Mouse (Mus musculus) heart, adult 11 months (tissue): ENCODE measurements around the gene Rnase12.

Source experiments
- DNase-seq: peaks from one replicate; pipeline ENCODE4 v3.0.0; 2022

Gene Rnase12

DNA sequence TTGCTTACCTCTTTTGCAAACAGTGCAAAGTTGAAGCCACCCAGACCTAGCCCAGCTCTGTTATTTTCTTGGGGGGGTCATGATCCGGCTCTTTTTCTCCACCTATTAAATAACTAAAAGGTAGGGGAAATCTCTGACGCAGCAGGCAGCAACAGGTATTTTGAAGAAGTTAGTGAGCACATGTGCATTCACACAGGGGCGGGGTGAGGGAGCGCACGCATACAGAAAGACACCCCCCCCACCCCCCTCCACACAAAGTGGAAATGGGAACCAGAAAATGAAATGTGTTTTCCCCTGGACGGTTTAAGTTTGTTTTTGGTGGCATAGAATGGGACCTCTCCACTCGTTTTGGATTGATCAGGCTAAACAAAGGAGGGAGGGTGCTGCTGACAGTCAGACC lies 26.3 kb upstream of the Rnase12 start:
- no peak for DNase-seq

DNA sequence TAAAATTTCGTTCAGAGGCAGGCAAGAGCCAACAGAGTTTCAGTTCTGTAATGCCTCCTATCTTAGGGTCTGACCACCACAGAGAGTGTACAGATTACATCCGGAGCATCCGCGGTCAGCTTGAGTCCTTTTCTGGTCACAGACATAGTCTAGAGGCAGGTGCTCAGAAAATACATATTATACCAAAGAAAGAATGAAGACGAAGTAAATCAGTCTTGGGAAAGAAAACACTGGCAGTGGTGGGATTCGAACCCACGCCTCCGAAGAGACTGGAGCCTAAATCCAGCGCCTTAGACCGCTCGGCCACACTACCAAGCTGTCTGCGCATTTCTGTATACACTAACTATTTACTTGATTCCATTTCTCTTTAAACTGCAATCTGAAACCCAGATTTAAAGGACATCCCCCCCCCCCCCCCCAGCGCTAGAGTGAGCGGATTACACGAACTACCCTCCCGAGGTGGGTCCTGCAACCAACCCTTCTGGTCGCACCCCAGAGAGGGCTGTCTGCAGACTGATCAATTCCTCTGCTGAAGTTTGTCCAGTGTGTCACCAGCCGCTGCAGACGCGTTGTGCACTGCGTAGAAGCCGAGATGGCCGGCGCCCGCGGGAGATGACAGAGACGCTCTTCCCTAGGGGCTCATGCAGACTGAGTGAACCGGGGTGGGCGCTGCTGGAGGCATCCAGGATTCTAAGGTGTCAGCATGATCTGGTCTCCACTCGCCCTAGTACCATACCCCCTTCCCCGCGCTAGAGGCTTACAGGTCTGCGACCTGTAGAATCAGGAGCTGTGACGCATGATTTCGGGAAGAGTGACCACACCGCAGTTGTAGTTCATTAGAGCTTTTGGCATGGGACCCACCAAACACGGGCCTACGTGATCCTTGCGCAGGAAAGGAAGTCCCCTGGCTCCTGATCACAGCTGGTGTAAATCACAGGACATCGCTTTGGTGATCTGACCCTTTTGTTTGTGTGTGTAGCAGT lies 25.4 kb upstream of the Rnase12 start:
- DNase-seq: peak; percentile 97

DNA sequence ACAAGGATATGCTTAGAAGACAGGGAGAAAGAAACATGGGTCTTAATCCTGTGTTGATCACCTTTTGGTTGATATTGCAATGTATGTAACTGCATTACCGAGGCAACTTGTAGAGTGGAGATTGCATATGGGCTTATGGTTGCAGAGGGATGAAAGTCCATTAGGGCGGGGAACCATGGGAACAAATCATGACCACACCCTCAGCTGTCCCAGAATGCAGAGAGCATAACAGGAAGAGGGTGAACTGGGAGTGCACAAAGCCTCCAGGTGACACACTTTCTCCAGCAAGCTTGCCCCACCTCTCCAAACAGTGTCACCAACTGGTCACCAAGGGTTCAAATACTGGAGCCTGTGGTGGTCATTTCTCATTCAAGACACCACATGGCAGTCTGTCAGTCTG lies 23.6 kb upstream of the Rnase12 start:
- DNase-seq: no peak

DNA sequence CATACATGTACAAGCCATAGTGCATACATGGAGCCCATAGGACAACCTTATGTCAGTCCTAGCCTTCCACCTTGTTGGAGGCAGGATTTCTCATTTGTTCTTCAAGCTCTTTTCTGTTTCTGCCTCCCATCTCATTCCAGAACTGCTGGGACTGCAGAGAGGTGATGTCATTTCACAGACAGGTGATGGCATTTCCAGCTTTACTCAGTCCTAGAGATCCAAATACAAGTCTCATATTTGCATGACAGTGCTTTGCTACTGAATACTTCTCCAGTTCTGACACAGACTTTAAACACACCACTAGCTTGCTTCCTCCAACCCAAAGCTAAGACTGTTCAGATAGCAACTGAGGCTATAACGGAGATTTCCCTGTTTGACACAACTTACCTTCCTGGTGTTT lies 21.7 kb upstream of the Rnase12 start:
- DNase-seq: no peak

DNA sequence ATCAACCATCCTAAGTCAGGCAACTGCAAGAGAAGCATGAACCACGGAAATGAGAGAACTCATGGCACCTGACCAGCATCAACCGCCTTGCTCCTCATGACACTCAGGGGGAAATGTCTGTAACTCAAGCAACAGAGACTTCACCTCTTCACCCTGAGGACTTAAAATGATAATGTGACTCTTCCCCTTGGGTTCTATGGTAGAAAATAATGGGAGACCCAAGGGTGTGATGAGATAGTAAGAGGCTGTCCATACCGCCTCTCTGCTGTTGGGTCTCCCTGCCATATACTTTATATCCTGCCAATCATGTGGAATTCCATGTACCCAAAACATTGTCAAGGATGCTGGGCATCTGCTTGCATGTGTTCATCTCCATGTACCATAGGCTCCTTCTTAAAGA lies 16.9 kb upstream of the Rnase12 start, which contains the start of gene Olfr750:
Gene Olfr750, minus strand, starts transcription at position 101 of the 400 bp plus-strand sequence.
- no peak for DNase-seq

DNA sequence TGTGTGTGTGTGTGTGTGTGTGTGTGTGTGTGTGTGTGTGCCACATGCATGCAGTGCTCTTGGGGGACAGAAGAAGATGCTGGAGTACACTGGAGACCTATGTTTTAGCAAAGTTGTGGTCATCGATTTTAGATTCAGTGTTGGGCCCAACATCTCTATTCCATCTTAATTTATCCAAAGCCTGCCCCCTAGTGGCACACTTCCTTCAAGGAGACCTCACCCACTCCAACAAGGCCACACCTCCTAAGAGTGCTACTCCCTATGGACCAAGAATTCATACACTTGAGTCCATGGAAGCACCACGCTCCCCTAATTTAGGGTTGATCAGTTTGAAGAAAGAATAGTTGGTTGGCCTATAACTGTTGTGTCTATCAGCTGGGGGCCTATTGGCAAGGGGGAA lies 12.2 kb upstream of the Rnase12 start:
- no peak for DNase-seq

DNA sequence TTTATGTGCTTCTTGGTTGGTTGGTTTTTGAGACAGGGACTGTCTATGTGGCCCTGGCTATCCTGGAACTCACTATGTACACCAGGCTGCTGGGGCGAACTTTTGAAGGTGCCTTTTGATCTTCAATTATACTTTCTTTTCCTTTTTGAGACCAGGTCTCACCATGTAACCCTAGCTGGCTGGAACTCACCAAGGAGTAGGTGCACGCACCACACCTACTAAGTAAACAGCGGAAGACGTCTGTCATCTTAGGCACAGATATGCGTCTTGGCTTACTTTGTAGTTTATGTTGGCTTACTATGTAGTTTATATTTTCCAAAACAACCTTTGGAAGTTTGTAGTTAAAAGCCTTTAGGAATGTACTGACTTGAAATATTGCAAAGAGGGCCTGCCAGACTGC lies 11.5 kb upstream of the Rnase12 start:
- peak; percentile 86 for DNase-seq

DNA sequence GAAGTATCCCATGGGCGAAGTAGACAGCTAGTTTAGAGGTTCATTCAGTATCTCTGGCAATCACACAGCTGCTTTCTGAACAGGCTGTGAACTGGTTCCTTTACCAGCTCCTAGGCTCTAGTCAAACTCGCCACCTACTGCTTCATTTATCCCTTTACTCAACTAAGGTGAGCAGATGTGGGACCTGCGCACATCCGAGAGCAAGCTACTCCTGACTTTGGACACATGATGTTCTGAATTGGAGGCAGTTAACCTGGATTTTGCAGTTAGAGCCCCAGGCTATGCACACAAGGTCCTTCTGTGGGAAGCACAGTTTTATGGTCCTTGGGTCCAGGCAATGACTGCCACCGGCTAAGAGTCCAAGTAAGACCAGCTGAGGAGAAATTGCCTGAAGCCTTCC lies 3.3 kb upstream of the Rnase12 start:
- peak; percentile 69 for DNase-seq

DNA sequence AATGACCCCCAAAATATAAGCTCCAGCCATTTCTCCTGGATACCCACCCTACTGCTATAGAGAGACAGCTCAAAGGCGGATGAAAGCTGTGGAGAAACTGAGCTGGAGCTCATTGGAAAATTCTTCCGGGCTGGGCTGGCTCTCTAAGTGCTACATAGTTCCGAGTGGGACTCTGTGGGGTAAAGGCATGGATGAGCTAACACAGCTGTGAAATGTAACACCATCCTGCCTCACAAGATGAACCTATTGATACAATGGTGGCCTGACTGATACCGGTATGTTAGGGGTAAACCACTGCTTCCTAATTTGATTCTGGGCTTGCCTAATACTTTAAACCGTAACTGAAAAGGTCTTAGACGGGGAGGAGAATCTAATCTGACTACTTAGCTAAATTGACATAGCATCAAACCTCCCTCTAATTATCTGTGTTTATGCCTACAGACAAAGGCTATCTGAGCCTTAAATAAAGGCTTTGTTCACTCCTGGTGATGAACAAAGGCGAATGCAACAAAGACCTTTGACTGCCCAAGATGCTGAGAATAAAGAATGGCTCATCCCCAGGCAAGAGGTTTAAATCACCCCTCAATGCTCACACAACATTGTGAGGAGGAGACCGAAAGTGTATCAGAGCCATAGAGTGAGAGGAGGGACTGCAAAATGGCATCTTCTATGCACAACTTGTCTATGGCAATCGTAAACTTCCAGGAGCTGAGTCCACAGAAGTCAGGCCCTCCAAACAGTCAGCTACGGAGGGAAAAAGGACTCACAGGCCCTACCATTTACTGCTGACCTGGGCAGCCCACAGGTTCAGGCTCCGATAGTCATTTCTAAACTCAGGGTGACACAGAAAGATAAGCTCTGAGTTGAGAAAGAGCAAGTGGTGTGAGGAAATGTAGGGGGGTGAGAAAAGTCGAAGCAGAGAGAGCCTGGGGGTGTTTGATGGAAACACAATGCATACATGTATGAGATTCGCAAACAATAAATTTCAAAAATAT lies 2.9 kb downstream of the Rnase12 start:
- DNase-seq: peak; percentile 64

DNA sequence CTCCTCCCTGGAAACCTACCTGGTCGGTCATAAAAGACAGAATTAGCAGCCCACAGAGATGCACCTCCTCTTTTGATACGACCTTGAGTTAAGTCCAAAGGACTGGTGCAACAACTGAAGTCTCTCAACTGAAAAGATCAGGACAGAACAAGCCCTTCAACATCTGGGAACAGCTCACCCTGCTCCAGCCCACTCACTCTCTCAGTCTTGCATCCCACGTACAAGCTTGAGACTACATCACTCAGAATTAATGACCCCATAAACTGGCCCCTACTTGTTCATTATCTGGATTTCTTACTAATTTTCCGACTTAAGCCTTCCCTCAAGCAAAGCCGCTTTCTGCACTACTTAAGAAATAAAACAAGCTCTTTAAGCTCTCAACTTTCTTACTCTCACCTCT lies 4.3 kb downstream of the Rnase12 start:
- no peak for DNase-seq

DNA sequence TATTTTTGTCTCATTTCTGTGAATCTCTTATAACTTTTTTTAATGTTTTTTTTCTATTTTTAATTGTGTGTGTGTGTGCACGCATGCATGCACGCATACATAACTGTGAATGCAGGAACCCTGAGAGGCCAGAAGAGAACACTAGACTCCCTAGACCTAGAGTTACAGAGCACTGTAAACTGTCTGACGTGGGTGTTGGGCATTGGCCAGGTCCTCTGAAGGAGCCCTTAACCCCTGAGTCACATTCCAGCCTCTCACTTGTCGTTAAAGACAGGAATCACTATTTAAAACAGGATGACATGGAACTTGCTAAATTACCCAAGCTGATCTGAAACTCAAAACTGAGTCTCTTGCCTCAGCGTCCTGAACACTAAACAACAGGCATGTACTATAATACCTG lies 5.5 kb downstream of the Rnase12 start:
- DNase-seq: peak; percentile 39

DNA sequence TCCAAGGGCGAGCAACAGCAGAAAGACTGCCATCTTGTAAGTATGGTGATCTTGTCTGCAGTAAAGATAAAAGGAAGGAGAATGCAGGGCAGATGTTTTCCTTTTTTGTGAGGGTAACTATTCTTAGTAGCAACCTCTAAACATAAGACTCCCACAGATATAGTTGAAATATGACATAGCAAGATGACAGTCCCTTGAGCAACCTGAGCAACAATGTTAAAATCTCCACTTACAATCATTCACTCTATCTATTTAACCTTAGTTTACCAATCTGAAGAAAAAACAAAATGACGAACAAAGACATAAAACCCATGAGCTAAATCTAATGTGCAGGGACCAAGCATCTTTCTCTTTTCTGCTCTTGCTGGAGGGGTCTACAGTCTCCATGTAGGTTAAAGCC lies 7.4 kb downstream of the Rnase12 start, which contains the start of gene Rnase11:
Gene Rnase11, minus strand, starts transcription at position 101 of the 400 bp plus-strand sequence.
- DNase-seq: no peak

DNA sequence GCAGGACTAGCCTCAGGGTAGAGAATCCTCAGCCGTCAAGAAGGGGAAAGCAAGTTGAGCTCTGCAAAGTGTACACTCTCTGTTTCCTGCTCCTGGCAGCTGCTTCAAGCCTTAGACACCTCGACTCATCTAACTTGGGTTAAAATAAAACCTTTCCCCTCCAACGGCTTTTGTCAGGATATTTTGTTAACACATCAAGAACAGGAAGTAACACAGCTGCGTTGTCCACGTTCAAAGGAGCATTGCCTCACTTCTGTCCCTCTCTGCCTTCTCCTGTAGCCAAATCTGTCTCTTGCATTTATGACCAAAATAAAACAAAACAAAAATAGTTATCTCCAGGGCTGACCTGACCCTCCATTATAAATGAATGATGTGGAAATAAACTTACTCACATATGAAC lies 9.6 kb downstream of the Rnase12 start:
- DNase-seq: peak; percentile 66

DNA sequence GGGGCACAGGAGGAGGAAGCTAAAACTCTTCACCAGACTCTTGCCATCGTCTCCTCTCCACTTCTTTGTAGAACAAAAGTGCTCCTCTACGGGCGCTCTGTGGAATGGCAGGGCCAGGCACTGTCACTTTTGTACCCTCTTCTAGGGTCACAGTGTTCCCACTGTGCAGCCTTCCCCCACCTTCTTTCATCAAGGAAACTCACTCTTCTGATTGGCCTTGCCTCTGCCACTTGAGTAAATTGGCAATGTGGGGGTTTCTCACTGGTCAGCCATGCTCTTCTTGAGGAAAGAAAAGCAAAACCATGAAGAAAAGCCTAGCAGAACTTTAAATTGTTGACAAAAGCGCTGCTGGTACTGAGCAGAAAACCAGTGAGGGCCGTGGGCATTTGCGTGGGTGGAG lies 15.7 kb downstream of the Rnase12 start, which contains the start of gene Rnase9:
Gene Rnase9, minus strand, starts transcription at position 101 of the 400 bp plus-strand sequence.
- peak; percentile 51 for DNase-seq

DNA sequence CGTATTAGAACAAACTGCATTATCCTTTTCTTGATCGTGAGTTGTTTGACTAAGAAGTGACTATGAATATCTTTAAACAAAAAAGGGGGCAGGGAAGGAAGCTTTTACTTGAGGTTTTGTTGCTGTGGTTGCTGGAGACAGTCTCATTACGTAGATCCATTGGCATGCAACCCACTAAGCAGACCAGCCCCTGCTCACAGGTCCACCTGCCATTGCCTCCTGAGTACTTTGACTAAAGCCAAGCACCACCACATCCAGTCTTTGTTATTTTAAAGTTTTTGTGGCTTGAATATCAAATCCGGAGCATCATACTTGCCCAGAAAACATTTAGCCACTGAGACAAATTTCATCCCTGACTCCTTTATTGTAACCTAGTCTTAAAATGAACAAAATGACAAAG lies 21.2 kb downstream of the Rnase12 start:
- peak; percentile 11 for DNase-seq

DNA sequence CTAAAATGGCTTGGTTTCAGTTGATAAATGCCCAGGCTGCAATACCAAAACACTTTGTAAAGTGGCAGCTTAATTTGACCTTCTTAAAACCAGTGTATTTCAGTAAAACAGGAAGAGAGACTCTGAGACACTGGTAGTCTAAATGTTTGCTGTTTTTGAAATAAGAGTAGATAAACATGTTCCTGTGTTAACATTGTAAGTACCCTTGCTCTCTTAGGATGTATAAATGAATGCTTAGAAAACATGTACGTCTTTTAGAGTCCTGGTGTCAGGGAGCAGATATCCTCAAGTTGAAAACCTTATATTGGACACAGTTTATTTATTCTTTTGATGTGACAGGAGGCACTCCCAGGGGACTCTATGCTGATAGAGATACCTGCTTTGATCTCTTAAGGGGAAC lies 22.3 kb downstream of the Rnase12 start:
- DNase-seq: peak; percentile 4

DNA sequence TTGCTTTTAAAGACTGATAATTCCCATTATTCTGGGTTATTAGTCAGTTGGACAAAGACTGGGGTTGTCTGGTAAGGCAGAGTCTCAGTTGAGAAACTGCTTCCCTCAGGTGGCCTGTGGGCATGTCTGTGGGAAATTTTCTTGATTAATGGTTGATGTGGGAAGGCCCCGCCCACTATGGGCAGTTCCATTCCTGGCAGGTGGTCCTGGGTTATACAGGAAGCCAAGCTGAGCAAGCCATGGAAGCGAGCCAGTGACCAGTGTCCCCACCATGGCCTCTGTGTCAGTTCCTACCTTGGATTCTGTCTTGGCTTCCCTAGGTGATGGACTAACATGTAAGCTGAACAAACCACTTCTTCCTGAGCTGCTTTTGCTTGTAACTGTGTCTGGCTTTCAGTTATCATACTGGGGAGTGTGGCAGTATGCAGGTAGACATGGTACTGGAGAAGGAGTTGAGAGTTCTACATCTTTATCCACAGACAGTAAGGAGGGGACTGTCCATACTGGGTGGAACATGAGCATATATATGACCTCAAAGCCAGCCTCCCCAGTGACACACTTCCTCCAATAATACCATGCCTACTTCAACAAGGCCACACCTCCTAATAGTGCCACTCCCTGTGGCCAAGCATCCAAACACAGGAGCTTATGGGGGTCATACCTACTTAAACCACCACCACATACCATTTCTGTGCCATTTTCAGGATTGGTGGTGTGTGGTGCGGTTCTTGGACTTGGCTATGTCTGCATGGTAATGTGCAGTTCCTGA lies 29.9 kb downstream of the Rnase12 start:
- DNase-seq: peak; percentile 87

DNA sequence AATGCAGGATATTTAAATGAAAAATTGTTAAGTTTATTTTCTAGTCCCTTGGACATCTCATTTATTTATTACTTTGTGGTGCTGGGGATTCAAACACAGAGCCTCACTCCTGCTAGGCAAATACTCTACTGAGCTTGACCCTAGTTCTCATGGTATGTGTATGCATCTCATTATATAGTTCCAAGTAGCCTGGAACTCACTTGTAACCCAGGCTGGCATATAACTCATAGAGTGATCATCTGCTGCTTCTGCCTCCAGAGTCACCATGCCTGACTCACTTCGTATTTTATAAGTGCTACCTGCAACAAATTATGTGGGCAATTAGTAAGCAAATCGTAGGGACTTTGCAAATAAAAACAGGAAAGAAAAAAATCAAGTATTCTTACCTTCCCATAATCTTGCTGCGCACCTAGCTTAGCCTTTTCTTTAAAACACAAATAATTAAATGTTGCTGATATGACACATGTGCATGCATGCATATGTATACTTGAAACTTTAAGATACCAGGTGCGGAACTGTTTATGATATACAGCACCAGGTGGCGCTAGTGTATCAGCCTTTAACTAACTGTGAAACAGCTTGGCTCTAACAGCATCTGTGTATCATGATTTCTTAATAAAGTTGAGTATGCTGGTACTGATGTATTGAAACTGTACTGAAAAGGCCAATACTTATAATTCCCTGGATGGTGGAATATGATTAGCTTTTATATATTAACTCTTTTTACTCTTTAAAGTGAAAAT lies 30.9 kb downstream of the Rnase12 start:
- peak; percentile 92 for DNase-seq

DNA sequence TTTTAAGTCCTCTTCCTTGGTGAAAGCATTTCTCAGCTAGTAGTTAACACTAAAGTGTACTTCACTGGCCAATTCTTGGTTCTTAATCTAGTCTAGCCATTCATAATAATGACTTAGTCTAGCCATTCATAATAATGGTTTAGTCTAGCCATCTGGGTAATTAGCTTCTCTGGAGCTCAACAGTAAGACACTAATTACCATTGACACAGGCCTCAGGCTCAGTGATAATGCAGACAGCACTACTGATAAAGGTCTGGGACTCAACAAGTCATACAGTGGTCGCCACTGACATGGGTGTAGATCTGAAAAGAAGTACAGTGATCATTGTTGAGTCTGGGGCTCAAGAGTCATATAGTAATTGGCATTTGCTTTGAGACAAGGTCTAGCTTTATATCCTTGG lies 32.6 kb downstream of the Rnase12 start:
- DNase-seq: no peak

DNA sequence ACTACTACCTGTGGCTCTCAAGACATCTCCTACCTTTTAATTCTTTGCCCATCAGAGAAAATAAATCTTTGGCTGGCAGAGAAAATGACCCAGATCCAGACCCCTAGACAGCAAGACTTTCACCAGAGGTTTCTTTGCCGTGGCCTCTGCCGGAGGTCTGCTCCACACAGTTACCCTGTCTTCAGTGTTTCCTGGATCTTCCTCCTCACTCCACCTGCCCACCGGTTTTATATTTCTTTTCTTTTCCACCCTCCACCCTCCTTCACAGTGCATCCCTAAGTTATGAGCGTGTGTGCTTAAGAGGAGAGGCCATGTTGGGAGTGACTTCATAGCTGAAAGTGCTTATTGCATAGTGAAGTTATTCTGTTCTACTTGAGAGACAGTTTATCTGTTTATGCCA lies 34.0 kb downstream of the Rnase12 start:
- DNase-seq: no peak

DNA sequence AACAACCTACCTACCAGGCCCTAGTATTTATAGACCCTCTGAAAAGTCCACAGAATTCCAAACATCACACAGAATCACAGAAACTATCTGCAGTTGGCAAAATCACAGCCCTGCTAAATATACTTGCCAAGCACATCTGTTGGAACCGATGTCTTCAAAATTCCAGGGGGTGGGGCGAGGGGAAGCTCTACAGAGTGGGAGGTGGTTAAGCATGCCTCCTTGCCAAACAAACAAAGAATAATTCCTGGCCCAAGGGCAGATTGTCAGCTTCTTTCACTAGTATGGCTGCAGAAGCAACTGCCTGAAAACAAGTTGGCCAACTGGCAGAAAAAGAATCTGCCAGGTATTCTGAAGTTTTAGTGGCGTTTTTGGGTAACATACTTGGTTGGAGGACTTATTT lies 40.2 kb downstream of the Rnase12 start:
- DNase-seq: peak; percentile 96

DNA sequence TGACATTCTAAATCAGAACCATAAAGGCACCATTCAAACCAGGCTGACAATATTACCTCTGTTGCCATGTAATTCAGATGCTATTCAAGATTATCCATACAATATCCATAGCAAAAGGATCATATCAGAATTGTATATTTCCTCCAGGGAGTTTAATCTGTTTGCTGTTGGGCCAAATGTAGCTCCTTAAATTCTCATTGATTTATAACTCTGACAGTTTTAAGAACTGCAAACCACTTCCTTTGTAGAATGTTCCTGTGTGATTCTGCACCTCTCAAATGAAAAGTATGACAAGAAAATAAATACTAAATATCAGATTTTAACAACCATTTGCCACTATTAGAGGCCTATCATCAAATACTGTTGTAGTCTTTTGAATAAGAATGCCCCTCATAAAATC lies 41.7 kb downstream of the Rnase12 start:
- no peak for DNase-seq
